Mouse (Mus musculus) neural tube, embryonic 13.5 days (tissue): ENCODE results near the gene Il6ra. TPM values are rescaled to one million over a fixed set of nuclear protein-coding genes. Genes with fewer than 3 reads are reported as not detected.

Experiments
- ATAC-seq: fragments of 200-750 bp; cut with Nextera tagmentation; 2 replicates; pipeline ENCODE4 v1.8.0; 2017; ENCODE audit warnings: low read depth, mild to moderate bottlenecking, moderate TSS enrichment, moderate library complexity
- H3K27ac ChIP-seq: fragments of 300-500 bp; sonication (generic); replicated peaks from 2 replicates; pipeline ENCODE4 v1.5.1; 2015; ENCODE audit warnings: moderate library complexity, mild to moderate bottlenecking, inconsistent platforms
- H3K27me3 ChIP-seq: fragments of 300-500 bp; sonication (generic); 2 replicates; pipeline ENCODE4 v1.6.1; 2015; ENCODE audit warnings: mild to moderate bottlenecking, inconsistent platforms
- H3K36me3 ChIP-seq: fragments of 300-500 bp; sonication (generic); 2 replicates; pipeline ENCODE4 v1.6.1; 2015; ENCODE audit warnings: mild to moderate bottlenecking, inconsistent platforms
- H3K4me1 ChIP-seq: fragments of 300-500 bp; sonication (generic); replicated peaks from 2 replicates; pipeline ENCODE4 v1.6.1; 2015; ENCODE audit warnings: inconsistent platforms
- H3K4me2 ChIP-seq: fragments of 300-500 bp; sonication (generic); 2 replicates; pipeline ENCODE4 v1.6.1; 2015; ENCODE audit warnings: inconsistent platforms, mild to moderate bottlenecking, moderate library complexity
- H3K4me3 ChIP-seq: fragments of 300-500 bp; sonication (generic); 2 replicates; pipeline ENCODE4 v1.5.1; 2015; ENCODE audit warnings: mild to moderate bottlenecking, inconsistent platforms
- H3K9ac ChIP-seq: fragments of 300-500 bp; sonication (generic); 2 replicates; pipeline ENCODE4 v1.6.1; 2015; ENCODE audit warnings: moderate library complexity, mild to moderate bottlenecking, inconsistent platforms
- H3K9me3 ChIP-seq: fragments of 300-500 bp; sonication (generic); 2 replicates; pipeline ENCODE4 v1.6.1; 2016; ENCODE audit warnings: inconsistent platforms
- WGBS: fragments of 180-500 bp; shearing (Covaris S2); methylation state at CpG from one replicate; pipeline ENCODE4 v1.1.7; 2015; 5-methylcytosine and 5-hydroxymethylcytosine counted together
- polyA plus RNA-seq: library from polyadenylated mRNA; unstranded; fragments of >200 nt; fragmentation: Nextera tagmentation; extraction: Ambion mirVana; gene quantifications from 2 replicates; pipeline ENCODE4 v1.2.1, GENCODE M21; 2015

Il6ra gene
- polyA plus RNA-seq, 1 experiment from 2014 or later, result 0.96 TPM

GRCm38 (mm10) chr3:89859936-89860335 lies 53.1 kb downstream of the Il6ra start:
- H3K27me3 ChIP-seq, result no peaks in the 10 kb centered on the region
- H3K4me2 ChIP-seq, result no peak overlapping the region
- H3K36me3 ChIP-seq, result no peaks in the 10 kb centered on the region
- H3K4me3 ChIP-seq, result no peak overlapping the region
- WGBS, result 75% methylated on average over 3 of the region's 3 CpGs
- no peaks in the 10 kb centered on the region for H3K9me3 ChIP-seq
- peaks cover 19% of the 10 kb centered on the region for H3K4me1 ChIP-seq
- no peak for ATAC-seq
- H3K9ac ChIP-seq, result peak overlapping the region; percentile 36; the same call in 1 of the 2 replicates
- no peak overlapping the region for H3K27ac ChIP-seq

- Histone ChIP-seq H3K4me3 (no peak overlapping the region), H3K9me3 (no peaks in the 10 kb centered on the region), H3K27me3 (no peaks in the 10 kb centered on the region), H3K4me2 (no peak overlapping the region), H3K9ac (peak overlapping the region; percentile 36; the same call in 1 of the 2 replicates), H3K27ac (no peak overlapping the region), H3K36me3 (no peaks in the 10 kb centered on the region), H3K4me1 (peaks cover 17% of the 10 kb centered on the region)
- ATAC-seq, result 0 out of 2 replicates have a peak, but pooled peaks have one; percentile 12
- 66% methylated on average over 8 of the region's 8 CpGs for WGBS
These were observed 54.1 kb downstream of the Il6ra start for GRCm38 (mm10) chr3:89858888-89859287.

- no peaks in the 10 kb centered on the region for H3K27me3 ChIP-seq
- no peaks in the 10 kb centered on the region for H3K36me3 ChIP-seq
- H3K9me3 ChIP-seq, result no peaks in the 10 kb centered on the region
- H3K4me1 ChIP-seq, result peaks cover 17% of the 10 kb centered on the region
- no peak overlapping the region for H3K4me2 ChIP-seq
- no peak overlapping the region for H3K9ac ChIP-seq
- ATAC-seq, result no peak; the same call in 1 of the 2 replicates
- 13% methylated on average over 4 of the region's 4 CpGs for WGBS
- no peak overlapping the region for H3K27ac ChIP-seq
- H3K4me3 ChIP-seq, result no peak overlapping the region
These were observed 54.9 kb downstream of the Il6ra start for GRCm38 (mm10) chr3:89858123-89858522.

DNA sequence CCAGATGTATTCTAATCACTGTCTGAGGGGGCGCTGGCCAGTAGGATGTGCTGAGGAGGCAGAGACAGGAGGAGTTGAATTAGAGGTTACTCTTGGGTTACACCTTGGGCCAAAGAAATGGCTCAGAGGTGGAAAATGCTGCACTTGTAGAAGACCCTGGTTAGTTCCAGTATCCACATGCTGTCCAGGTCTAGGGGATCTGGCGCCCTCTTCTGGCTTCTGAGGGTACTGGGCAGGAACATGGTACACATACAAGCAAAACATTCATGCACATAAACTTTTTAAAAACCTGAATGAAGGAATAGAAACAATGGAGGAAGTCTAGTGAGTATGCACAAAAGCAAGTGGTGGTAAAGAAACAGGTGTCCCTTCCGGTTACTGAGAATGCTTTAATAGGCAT lies 55.6 kb downstream of the Il6ra start:
- whole genome bisulfite sequencing, result 82% methylated on average over 3 of the region's 3 CpGs
- no peak for ATAC-seq
- no peaks in the 10 kb centered on the region for H3K9me3 ChIP-seq

DNA sequence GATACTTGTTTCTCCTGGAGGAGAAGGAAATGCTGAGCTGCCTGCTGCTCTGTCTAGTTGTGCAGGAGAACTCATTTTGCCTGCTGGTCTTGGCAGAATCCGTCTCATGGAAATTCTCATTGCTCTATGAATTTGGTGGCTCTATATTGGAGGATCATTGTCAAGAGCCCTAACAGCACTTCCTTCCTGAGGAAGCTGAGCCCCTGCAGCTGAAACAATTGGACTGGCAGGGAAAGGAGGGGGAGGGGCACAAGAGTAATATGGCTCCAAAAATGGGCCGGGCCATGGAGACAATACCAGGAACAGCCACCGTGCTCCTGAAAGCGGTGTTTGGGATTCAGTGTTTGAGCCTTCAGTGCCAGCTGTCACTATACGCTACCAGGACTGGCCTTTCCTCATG lies 59.2 kb downstream of the Il6ra start:
- Histone ChIP-seq H3K4me1 (0 out of 2 replicates have a peak, but pooled peaks cover under 1% of the 10 kb centered on the region), H3K36me3 (no peaks in the 10 kb centered on the region), H3K4me2 (no peak overlapping the region), H3K9me3 (no peaks in the 10 kb centered on the region), H3K27ac (peak overlapping the region; percentile 49; the same call in 1 of the 2 replicates), H3K4me3 (no peak overlapping the region), H3K9ac (no peak overlapping the region), H3K27me3 (no peaks in the 10 kb centered on the region)
- ATAC-seq, result no peak
- WGBS, result 62% methylated on average over 5 of the region's 5 CpGs

More for the DNA sequence above, 55.6 kb downstream of the Il6ra start:
- Histone ChIP-seq H3K4me3 (no peak overlapping the region), H3K36me3 (no peaks in the 10 kb centered on the region), H3K27ac (no peak overlapping the region), H3K4me2 (no peak overlapping the region), H3K4me1 (peaks cover 17% of the 10 kb centered on the region), H3K9ac (no peak overlapping the region), H3K27me3 (no peaks in the 10 kb centered on the region)

- WGBS, result 89% methylated on average over 6 of the region's 6 CpGs
- no peak overlapping the region for H3K27ac ChIP-seq
- no peak for ATAC-seq
These were observed 64.9 kb downstream of the Il6ra start for GRCm38 (mm10) chr3:89848083-89848482.

DNA sequence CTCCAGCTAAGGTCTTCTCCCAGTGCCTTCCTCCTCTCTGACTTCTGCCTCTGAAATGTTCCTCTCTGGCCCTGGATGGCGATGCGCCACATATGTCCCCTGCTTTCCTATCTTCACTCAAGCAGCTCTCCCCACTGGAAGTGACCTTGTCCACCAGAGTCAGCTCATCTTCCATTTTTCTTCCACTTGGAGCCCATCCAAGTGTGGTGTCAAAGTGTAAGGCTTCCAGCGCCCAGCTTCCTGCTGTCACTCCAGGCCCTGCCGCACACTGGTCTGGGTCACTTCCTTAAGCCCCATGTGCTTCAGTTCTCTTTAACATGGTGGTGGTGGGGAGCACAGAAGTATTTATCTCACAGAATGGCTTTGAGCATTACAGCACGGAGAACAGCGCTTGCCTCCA lies 65.4 kb downstream of the Il6ra start:
- no peak overlapping the region for H3K27ac ChIP-seq
- H3K4me1 ChIP-seq, result no peaks in the 10 kb centered on the region
- WGBS, result 76% methylated on average over 6 of the region's 6 CpGs

More at GRCm38 (mm10) chr3:89848083-89848482, 64.9 kb downstream of the Il6ra start:
- Histone ChIP-seq H3K4me2 (no peak overlapping the region), H3K9ac (no peak overlapping the region), H3K4me1 (no peaks in the 10 kb centered on the region), H3K36me3 (no peaks in the 10 kb centered on the region), H3K4me3 (no peak overlapping the region), H3K9me3 (no peaks in the 10 kb centered on the region), H3K27me3 (no peaks in the 10 kb centered on the region)

DNA sequence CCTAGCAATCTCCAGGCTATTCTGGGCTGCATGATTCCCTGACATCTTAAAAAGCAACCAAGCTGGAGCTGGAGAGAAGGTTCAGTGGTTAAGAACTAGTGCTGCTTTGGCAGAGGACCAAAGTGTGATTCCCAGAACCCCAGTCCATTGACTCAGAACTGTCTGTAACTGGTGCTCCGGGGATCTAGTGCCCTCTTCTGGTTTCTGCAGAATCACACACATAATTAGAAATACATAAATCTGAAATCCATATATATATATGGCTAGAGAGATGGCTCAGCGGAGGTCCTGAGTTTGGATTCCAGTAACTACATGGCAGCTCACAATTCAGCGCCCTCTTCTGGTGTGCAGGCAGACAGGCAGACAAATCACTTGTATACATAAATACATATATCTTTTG lies 65.9 kb downstream of the Il6ra start:
- no peak overlapping the region for H3K4me3 ChIP-seq
- H3K27ac ChIP-seq, result no peak overlapping the region
- no peaks in the 10 kb centered on the region for H3K36me3 ChIP-seq
- no peak overlapping the region for H3K4me2 ChIP-seq
- H3K9ac ChIP-seq, result no peak overlapping the region
- 82% methylated on average over 3 of the region's 3 CpGs for whole genome bisulfite sequencing
- no peak for ATAC-seq
- H3K4me1 ChIP-seq, result no peaks in the 10 kb centered on the region
- H3K9me3 ChIP-seq, result no peaks in the 10 kb centered on the region
- H3K27me3 ChIP-seq, result no peaks in the 10 kb centered on the region

More for the DNA sequence above, 65.4 kb downstream of the Il6ra start:
- no peak overlapping the region for H3K4me3 ChIP-seq
- no peaks in the 10 kb centered on the region for H3K36me3 ChIP-seq
- ATAC-seq, result no peak
- H3K9me3 ChIP-seq, result no peaks in the 10 kb centered on the region
- H3K9ac ChIP-seq, result no peak overlapping the region
- H3K27me3 ChIP-seq, result no peaks in the 10 kb centered on the region
- no peak overlapping the region for H3K4me2 ChIP-seq

GRCm38 (mm10) chr3:89845814-89846213 lies 67.2 kb downstream of the Il6ra start:
- H3K4me3 ChIP-seq, result no peak overlapping the region
- no peaks in the 10 kb centered on the region for H3K36me3 ChIP-seq
- no peaks in the 10 kb centered on the region for H3K9me3 ChIP-seq
- ATAC-seq, result no peak
- 81% methylated on average over 9 of the region's 9 CpGs for WGBS
- H3K27me3 ChIP-seq, result no peaks in the 10 kb centered on the region
- no peak overlapping the region for H3K27ac ChIP-seq
- no peak overlapping the region for H3K4me2 ChIP-seq
- H3K4me1 ChIP-seq, result no peaks in the 10 kb centered on the region
- H3K9ac ChIP-seq, result no peak overlapping the region

DNA sequence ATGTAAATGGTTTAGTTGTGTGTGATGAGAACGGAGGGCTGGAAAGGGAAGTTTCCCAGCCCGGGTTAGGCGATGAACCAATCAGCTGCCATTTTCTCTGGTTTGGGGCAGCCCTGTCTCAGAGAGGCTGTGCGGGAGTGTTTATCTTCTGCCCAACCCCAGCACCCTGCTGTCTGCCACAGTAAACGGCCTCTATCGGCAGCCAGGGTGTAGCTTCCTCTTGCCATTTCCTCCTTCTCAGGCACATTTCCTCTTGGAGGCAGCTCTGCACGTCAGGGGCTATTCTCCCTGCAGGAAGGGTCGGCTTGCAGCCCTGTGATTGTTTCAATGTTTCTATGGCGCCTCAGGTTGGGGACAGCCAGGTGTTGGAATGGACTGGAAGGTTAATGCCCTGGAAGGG lies 69.8 kb downstream of the Il6ra start:
- Histone ChIP-seq H3K4me2 (no peak overlapping the region), H3K36me3 (no peaks in the 10 kb centered on the region), H3K9me3 (no peaks in the 10 kb centered on the region), H3K4me3 (no peak overlapping the region), H3K9ac (no peak overlapping the region), H3K4me1 (no peaks in the 10 kb centered on the region), H3K27me3 (no peaks in the 10 kb centered on the region), H3K27ac (no peak overlapping the region)
- WGBS, result 72% methylated on average over 9 of the region's 9 CpGs
- ATAC-seq, result no peak

DNA sequence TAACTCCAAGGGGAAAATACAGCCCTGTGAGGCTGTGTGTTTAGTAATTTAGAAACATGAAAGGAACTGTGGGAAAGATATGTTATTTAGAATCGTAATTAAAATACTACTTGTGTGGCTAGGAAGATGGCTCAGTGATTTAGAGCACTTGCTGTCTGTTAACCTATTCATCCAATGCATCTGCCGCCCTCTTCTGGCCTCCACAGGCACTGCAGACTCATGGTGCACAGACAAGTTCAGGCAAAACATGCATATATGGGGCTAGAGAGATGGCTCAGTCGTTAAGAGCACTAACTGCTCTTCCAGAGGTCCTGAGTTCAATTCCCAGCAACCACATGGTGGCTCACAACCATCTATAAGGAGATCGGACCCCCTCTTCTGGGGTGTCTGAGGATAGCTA lies 70.7 kb downstream of the Il6ra start:
- no peaks in the 10 kb centered on the region for H3K36me3 ChIP-seq
- H3K27me3 ChIP-seq, result no peaks in the 10 kb centered on the region
- ATAC-seq, result no peak
- WGBS, result 78% methylated on average over 4 of the region's 4 CpGs
- H3K27ac ChIP-seq, result no peak overlapping the region
- H3K4me1 ChIP-seq, result no peaks in the 10 kb centered on the region
- no peak overlapping the region for H3K4me2 ChIP-seq
- H3K9ac ChIP-seq, result no peak overlapping the region
- H3K9me3 ChIP-seq, result no peaks in the 10 kb centered on the region
- H3K4me3 ChIP-seq, result no peak overlapping the region

- Histone ChIP-seq H3K9ac (no peak overlapping the region), H3K27me3 (peaks cover 42% of the 10 kb centered on the region), H3K36me3 (no peaks in the 10 kb centered on the region), H3K4me2 (no peak overlapping the region), H3K27ac (no peak overlapping the region), H3K4me1 (peaks cover 12% of the 10 kb centered on the region), H3K4me3 (no peak overlapping the region), H3K9me3 (no peaks in the 10 kb centered on the region)
- WGBS, result 55% methylated on average over 8 of the region's 8 CpGs
- ATAC-seq, result no peak
These were observed 77.6 kb downstream of the Il6ra start for GRCm38 (mm10) chr3:89835362-89835761.
